Mouse (Mus musculus) kidney, adult 2 months (tissue): ENCODE data around the gene Gm13697.
"Not testable (repeated sequence)": the region's sequence is repeated elsewhere in the genome, so short reads cannot be mapped to it uniquely, and the experiment has no call there.

ENCODE experiments used
- CTCF ChIP-seq: fragments of 200-500 bp; conservative IDR thresholded peaks from 2 replicates; pipeline ENCODE4 v1.5.1; 2011; ENCODE audit warnings: low read depth, mild to moderate bottlenecking, control low read depth, low read length, moderate library complexity, mixed read lengths; ENCODE audit not compliant: insufficient read depth, insufficient read length
- POLR2A ChIP-seq: fragments of 200-500 bp; IDR thresholded peaks from one replicate; pipeline ENCODE4 v1.6.1; 2011; ENCODE audit warnings: low read depth, low read length, control low read depth

GRCm38 (mm10) chr2:83994526-83994925, 10.0 kb downstream of the Gm13697 start:
- TF ChIP-seq CTCF, POLR2A: not testable (repeated sequence)
